Mouse (Mus musculus) forebrain, embryonic 16.5 days (tissue): ENCODE data around the gene Brca1. TPM values are rescaled to one million over a fixed set of nuclear protein-coding genes. Genes with fewer than 3 reads are reported as not detected.
A peak's percentile ranks its signal among the peaks of the same experiment; 100 is the strongest.

Experiments
- ATAC-seq: fragments of 200-750 bp; cut with Nextera tagmentation; 2 replicates; pipeline ENCODE4 v1.8.0; 2017; ENCODE audit warnings: mild to moderate bottlenecking, moderate library complexity
- H3K27ac ChIP-seq: fragments of 300-500 bp; sonication (generic); 2 replicates; pipeline ENCODE4 v1.5.1; 2014; ENCODE audit warnings: low read length, control low read depth
- H3K27me3 ChIP-seq: fragments of 300-500 bp; sonication (generic); replicated peaks from 2 replicates; pipeline ENCODE4 v1.6.1; 2014; ENCODE audit warnings: low read length; ENCODE audit not compliant: control insufficient read depth, insufficient read depth
- H3K36me3 ChIP-seq: fragments of 300-500 bp; sonication (generic); 2 replicates; pipeline ENCODE4 v1.6.1; 2014; ENCODE audit not compliant: control insufficient read depth, insufficient read depth
- H3K4me1 ChIP-seq: fragments of 300-500 bp; sonication (generic); replicated peaks from 2 replicates; pipeline ENCODE4 v1.6.1; 2014; ENCODE audit warnings: low read length; ENCODE audit not compliant: control insufficient read depth, insufficient read depth
- H3K4me2 ChIP-seq: fragments of 300-500 bp; sonication (generic); 2 replicates; pipeline ENCODE4 v1.6.1; 2014; ENCODE audit warnings: mild to moderate bottlenecking, low read length, control low read depth
- H3K4me3 ChIP-seq: fragments of 300-500 bp; sonication (generic); replicated peaks from 2 replicates; pipeline ENCODE4 v1.5.1; 2014; ENCODE audit warnings: mild to moderate bottlenecking, low read length, control low read depth
- H3K9ac ChIP-seq: fragments of 300-500 bp; sonication (generic); replicated peaks from 2 replicates; pipeline ENCODE4 v1.6.1; 2014; ENCODE audit warnings: low read depth, low read length, control low read depth
- H3K9me3 ChIP-seq: fragments of 300-500 bp; sonication (generic); 2 replicates; pipeline ENCODE4 v1.6.1; 2016; ENCODE audit warnings: low read length; ENCODE audit not compliant: control insufficient read depth
- WGBS: fragments of 180-500 bp; shearing (Covaris S2); extraction: QIAGEN DNeasy Blood & Tissue Kit; methylation state at CpG from one replicate; pipeline ENCODE4 v1.1.7; 2014; 5-methylcytosine and 5-hydroxymethylcytosine counted together
- polyA plus RNA-seq: library from polyadenylated mRNA; unstranded; fragments of >200 nt; fragmentation: Nextera tagmentation; extraction: Ambion mirVana; gene quantifications from 2 replicates; pipeline ENCODE4 v1.2.1, GENCODE M21; 2015

Brca1 gene
- polyA plus RNA-seq, 1 experiment from 2014 or later = 5.4 TPM

DNA sequence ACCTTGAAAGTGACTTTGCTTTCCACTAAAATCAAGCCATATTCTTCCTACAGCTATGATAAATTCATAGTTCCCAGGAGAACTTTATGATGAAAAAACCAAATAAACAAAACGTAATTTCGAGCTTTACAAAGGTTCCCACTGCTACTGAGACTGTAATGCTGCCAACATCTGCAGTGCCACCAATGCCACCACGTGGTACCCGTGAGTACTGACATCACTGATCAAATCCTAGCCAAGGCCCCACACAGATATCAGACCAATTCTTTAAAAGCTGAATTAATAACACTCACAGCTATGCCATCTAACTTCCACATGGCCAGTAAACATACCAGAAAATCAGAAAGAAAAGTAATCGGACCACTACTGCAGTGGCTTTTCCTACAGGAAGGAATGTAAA is 32.8 kb downstream of the Brca1 start:
- WGBS = 75% methylated on average over 5 of the region's 5 CpGs
- H3K4me2 ChIP-seq = no peak overlapping the region
- H3K4me1 ChIP-seq = no peaks in the 10 kb centered on the region
- H3K9ac ChIP-seq = no peak overlapping the region
- no peaks in the 10 kb centered on the region for H3K27me3 ChIP-seq
- no peaks in the 10 kb centered on the region for H3K36me3 ChIP-seq
- no peak overlapping the region for H3K4me3 ChIP-seq
- no peak for ATAC-seq
- no peaks in the 10 kb centered on the region for H3K9me3 ChIP-seq
- no peak overlapping the region for H3K27ac ChIP-seq

DNA sequence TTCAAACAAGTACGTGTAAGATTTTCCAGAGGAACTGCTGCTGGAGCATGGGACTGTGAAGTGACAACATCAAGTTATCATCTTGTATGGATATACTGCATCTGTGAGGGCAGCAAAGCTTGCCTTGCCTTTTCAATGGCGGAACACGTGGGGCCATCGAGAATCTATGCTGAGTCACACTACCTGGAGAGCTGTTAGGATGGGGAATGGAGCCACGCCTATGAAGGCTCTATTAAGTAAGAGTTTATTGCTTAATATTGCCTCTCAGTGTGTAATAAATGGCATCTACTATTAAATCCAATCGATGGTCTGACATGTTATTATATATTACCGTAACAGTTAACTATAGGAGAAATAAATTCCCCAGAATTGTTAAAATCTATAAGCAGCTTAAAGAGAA is 44.7 kb downstream of the Brca1 start:
- ATAC-seq = no peak
- Histone ChIP-seq H3K4me2 (no peak overlapping the region), H3K9ac (no peak overlapping the region), H3K9me3 (no peaks in the 10 kb centered on the region), H3K36me3 (no peaks in the 10 kb centered on the region), H3K27ac (no peak overlapping the region), H3K4me3 (no peak overlapping the region), H3K27me3 (no peaks in the 10 kb centered on the region), H3K4me1 (peaks cover 3% of the 10 kb centered on the region; the same call in 1 of the 2 replicates)
- 92% methylated on average over 7 of the region's 7 CpGs for WGBS

DNA sequence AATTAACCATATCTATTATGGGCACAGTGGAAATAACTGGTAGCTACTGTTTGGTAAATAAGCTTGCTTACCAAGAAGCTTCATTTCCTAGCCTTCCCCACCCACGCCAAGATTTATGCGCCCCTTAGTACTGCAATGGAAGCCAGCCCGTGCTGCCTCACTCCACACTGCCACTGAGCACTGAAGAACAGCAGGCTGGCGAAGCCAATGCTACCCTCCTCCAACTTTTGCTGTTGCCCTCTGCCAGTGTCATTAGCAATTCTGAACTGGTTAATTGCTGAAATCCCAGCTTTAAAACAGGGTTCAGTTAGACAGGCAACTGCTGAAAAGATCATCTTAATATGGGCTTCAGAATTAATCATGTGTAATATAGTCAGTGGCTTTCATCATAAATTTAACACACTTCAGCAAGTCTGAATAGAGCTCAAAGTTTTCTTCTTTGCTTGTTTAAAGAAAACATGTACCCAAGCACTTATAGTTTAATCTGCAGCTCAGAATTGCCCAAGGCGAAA is 45.4 kb downstream of the Brca1 start:
- WGBS = 35% methylated on average over 5 of the region's 5 CpGs
- Histone ChIP-seq H3K9me3 (no peaks in the 10 kb centered on the region), H3K4me2 (no peak overlapping the region), H3K9ac (no peak overlapping the region), H3K27ac (no peak overlapping the region; the same call in 1 of the 2 replicates), H3K27me3 (no peaks in the 10 kb centered on the region), H3K36me3 (no peaks in the 10 kb centered on the region), H3K4me3 (no peak overlapping the region), H3K4me1 (peaks cover 3% of the 10 kb centered on the region; the same call in 1 of the 2 replicates)
- ATAC-seq = peak; percentile 84

DNA sequence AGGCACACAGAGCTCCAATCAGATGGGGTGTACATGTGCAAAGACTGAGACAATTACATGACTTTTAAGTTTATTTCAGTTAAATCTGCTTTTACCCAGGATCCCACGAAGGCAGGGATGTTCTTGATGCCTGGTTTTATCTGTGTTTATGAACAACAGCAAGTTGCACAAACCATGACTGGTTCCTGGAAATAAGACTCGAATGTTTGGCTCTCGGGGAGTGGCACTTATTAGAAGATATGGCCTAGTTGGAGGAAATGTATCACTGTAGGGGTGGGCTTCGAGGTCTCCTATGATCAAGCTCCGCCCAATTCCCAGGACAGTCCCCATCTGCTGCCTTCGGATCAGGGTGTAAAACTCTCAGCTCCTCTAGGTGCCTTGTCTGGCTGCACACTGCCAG is 65.6 kb downstream of the Brca1 start:
- H3K36me3 ChIP-seq = no peaks in the 10 kb centered on the region
- WGBS = 79% methylated on average over 6 of the region's 6 CpGs
- no peaks in the 10 kb centered on the region for H3K9me3 ChIP-seq
- H3K27ac ChIP-seq = no peak overlapping the region
- H3K4me1 ChIP-seq = no peaks in the 10 kb centered on the region; the same call in 1 of the 2 replicates
- no peak overlapping the region for H3K9ac ChIP-seq
- H3K4me3 ChIP-seq = no peak overlapping the region
- no peak for ATAC-seq
- H3K4me2 ChIP-seq = no peak overlapping the region
- H3K27me3 ChIP-seq = no peaks in the 10 kb centered on the region

DNA sequence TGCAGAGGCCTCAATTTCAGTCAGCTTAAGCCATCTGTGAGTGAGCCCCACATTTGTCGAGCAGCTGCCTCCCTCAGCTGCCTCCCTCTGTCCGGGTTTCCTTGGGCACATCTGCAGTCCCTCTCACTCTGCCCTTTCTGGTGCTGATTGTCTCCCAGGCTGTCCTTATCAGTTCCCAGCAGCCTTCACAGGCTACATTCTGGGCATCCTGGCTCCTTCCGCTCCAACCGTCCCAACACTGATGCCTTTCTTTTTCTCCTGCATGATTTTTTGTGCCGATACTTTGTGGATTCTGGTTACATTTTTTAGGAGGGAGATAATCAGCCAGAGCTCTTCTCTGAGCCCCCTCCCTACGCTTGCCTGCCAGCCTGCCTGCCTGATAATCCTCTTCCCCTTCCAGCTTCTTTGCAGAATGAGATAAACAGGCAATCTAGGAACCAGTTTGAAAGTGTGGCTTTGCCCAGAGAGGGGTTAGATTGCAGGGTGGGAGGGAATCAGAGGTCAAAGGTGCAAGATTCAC is 66.2 kb downstream of the Brca1 start:
- H3K4me3 ChIP-seq = no peak overlapping the region
- H3K9ac ChIP-seq = no peak overlapping the region
- 43% methylated on average over 6 of the region's 6 CpGs for WGBS
- H3K27ac ChIP-seq = peak overlapping the region; percentile 25; the same call in 1 of the 2 replicates
- H3K9me3 ChIP-seq = no peaks in the 10 kb centered on the region
- H3K4me1 ChIP-seq = no peaks in the 10 kb centered on the region; the same call in 1 of the 2 replicates
- H3K4me2 ChIP-seq = no peak overlapping the region
- H3K36me3 ChIP-seq = no peaks in the 10 kb centered on the region
- no peak; the same call in 1 of the 2 replicates for ATAC-seq
- no peaks in the 10 kb centered on the region for H3K27me3 ChIP-seq

DNA sequence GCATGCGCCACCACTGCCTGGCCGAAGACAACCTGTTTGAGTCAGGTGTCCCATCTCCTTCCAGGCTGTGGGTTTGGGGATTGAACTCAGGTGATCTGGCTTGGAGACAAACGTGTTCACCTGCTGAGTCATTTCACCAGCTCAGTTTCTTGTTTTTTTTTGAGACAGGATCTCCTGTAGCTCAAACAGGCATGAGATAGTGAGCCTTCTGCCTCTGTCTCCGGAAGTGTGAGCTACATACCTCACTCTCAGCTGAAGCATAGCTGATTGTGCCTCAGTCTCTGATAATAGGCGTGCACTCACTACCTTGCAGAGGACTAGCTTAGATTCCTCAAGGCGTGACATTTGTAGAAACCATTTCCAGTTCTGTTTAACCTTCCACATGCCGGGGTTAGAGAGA is 66.9 kb downstream of the Brca1 start:
- no peak overlapping the region for H3K9ac ChIP-seq
- ATAC-seq = no peak
- H3K9me3 ChIP-seq = no peaks in the 10 kb centered on the region
- peaks cover 2% of the 10 kb centered on the region for H3K4me1 ChIP-seq
- no peak overlapping the region for H3K27ac ChIP-seq
- no peak overlapping the region for H3K4me3 ChIP-seq
- 92% methylated on average over 7 of the region's 7 CpGs for WGBS
- no peak overlapping the region for H3K4me2 ChIP-seq
- H3K36me3 ChIP-seq = no peaks in the 10 kb centered on the region
- H3K27me3 ChIP-seq = no peaks in the 10 kb centered on the region

DNA sequence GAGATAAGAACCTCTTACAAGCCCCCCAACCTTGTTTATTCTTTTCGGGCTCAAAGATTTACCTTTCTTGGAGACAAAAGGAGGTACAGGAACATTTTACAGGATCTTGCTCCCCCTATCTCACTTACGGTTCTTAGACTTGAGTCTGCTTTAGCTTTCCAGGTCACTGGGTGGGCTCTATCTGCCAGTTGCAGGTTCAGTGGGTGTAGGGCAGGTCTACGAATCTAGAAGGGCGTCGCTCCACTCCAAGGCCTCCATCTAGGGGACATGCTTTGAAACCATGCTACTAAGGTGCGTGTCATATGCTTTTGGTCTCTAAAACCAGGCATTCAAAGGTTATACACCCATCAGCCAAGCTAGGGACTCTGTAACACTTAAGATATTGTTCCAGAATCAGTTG is 67.5 kb downstream of the Brca1 start:
- H3K36me3 ChIP-seq = no peaks in the 10 kb centered on the region
- 74% methylated on average over 6 of the region's 6 CpGs for WGBS
- peak overlapping the region; percentile 4; the same call in 1 of the 2 replicates for H3K27ac ChIP-seq
- H3K4me1 ChIP-seq = peaks cover 8% of the 10 kb centered on the region
- H3K4me3 ChIP-seq = no peak overlapping the region
- no peaks in the 10 kb centered on the region for H3K9me3 ChIP-seq
- H3K27me3 ChIP-seq = no peaks in the 10 kb centered on the region
- no peak overlapping the region for H3K4me2 ChIP-seq
- H3K9ac ChIP-seq = no peak overlapping the region
- no peak for ATAC-seq

DNA sequence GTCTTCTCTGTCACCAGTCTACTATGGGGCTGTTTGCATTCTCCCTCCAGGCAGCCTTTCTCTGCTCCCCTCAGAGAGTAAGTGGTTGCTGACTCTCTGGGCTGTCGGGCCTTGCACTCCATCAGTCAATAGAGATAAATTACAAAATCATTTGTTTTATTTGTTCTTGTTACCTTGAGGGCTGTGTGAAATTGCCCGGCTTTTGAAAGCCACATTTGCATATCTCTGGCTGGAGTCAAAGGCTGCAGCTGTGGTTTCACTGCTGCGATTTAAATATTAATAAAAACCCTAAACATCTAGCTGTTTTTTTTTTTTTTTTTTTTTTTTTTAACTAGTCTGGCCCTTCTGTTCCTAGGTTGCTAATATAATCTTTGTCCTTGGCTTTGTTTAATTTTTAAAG is 68.0 kb downstream of the Brca1 start:
- no peak overlapping the region for H3K4me2 ChIP-seq
- no peak for ATAC-seq
- 21% methylated on average over 3 of the region's 3 CpGs for WGBS
- H3K9ac ChIP-seq = no peak overlapping the region
- peaks cover 12% of the 10 kb centered on the region for H3K4me1 ChIP-seq
- no peak overlapping the region for H3K4me3 ChIP-seq
- H3K27ac ChIP-seq = peak overlapping the region; percentile 4
- H3K36me3 ChIP-seq = no peaks in the 10 kb centered on the region
- no peaks in the 10 kb centered on the region for H3K9me3 ChIP-seq
- no peaks in the 10 kb centered on the region for H3K27me3 ChIP-seq

DNA sequence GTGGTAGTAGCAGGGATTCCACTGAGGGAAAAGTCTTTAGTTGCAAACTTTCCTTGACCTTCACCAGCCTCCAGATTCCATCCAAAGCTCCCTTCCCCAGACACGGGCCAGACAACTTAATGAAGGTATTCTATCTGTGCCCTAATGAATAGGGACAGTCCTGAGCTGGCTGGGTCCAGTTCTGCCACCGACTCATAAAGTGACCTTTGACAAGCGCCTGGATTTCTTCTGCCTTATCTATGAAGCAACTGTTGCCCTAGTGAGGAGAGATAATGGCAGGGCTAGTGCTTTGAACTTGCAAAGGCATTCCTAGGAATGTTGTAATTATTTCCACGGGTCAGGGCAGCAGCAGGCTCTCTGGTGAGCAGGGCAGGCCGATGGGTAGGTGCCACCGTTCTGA is 70.8 kb downstream of the Brca1 start:
- Histone ChIP-seq H3K4me2 (no peak overlapping the region), H3K4me1 (peaks cover 25% of the 10 kb centered on the region), H3K36me3 (no peaks in the 10 kb centered on the region), H3K4me3 (no peak overlapping the region), H3K27ac (no peak overlapping the region), H3K9me3 (no peaks in the 10 kb centered on the region), H3K9ac (no peak overlapping the region), H3K27me3 (no peaks in the 10 kb centered on the region)
- WGBS = 80% methylated on average over 6 of the region's 6 CpGs
- no peak for ATAC-seq
